Mouse (Mus musculus) kidney, adult 11 months (tissue): ENCODE measurements at regions not wholly inside any gene's neighbourhood (a gene's known extent, or its start where the extent isn't known, plus 50 kb on each side); places are given as distances from the start of the nearest gene placed in this dataset.

Experiments used
- DNase-seq: peaks from one replicate; pipeline ENCODE4 v3.0.0; 2022

- no peak for DNase-seq
Observed at GRCm38 (mm10) chr9:87649015-87649978, 81.8 kb downstream of the Tbx18 start.

DNA sequence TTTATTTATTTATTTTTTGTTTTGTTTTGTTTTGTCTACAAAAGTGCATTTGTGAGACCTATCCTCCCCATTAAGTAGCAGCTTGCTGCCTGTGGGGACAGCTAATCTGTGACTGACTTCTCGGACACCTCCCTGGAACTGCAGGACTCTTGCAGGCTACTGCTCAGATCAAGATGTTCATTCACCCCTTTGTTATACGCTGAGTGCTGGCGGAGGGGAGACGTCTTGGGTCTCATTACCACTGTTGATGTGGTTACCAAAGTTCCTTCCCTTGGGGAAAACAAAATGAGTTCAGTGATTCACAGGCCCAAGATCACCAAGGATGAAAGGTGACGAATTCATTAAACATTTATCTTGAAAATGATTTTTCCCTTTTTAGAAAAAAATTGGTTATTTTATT lies 82.7 kb downstream of the Tbx18 start:
- DNase-seq = no peak

DNA sequence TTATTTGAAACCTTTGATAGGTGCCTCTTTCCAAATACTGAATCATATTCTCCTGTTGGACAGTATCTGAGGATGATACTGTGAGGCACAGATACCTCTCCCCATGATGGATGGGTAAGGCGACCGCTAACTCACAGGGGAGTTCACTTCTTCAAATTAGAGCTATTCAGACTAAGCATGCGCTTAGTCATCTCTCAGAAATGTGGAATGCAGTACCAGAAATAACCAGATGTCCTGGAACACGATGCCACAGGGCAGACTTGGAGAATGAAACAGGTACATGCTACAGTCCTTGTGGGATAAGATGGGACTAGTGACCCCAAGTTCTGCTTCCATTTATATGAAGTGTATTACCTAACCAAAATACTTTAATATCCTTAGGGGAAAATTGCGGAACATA lies 86.0 kb downstream of the Tbx18 start:
- no peak for DNase-seq

DNA sequence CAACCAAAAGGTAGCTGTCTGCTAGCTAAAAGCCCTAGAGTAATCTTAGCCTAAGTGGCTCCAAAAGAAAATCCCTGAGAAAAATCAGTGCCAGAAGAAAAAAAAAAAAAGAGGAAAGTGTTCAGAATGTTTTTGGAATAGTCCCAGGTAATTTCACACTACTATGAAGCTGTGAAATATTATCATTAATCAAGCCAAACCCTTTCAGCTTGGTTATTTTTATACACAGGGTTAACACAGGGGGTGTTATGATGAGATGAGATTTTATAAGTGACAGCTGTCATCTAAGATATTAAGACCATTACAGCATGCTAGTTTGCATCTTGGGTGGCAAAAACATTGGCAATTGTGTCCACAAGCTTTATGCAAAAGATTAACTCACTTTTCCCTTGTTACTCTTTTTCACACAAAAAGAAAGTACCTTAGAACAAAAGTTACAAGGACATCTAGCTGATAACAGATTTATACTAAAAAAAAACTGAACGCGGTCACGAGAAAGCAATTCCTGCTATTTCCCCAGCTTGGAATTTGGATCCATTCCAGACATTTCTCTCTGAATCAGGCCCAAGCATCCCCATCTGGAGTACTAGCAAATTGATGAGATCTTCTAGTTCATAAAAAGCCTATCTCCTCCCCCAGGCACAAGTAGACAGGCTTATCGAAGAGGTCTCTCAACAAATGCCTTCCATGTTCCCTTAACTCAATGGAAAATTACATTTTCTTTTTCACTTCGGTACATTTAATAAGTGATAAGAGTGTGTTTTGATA lies 97.0 kb downstream of the Tbx18 start:
- no peak for DNase-seq

DNA sequence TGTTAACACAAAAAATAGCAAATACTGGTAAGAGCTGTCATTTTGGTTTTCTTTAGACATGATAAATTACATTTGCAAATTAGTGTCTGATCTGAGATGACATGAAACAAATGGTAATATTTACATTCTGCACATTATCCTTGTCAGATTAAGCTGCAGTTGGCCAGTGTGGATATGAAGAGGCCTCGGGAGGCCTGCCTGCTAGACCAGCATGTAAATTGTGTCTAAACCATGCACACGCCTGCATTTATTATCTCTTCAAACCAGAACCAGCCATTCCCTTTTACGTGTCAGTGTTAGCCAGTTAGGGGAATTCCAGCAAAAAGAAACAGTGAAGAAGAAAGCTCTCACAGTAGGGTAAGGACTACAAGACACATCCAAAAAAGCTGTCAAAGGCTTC lies 104.6 kb downstream of the Tbx18 start:
- DNase-seq = no peak

GRCm38 (mm10) chr9:87618238-87618673 lies 112.8 kb downstream of the Tbx18 start:
- no peak for DNase-seq

- no peak for DNase-seq
Observed at GRCm38 (mm10) chr9:87607878-87608631, 123.0 kb downstream of the Tbx18 start.

DNA sequence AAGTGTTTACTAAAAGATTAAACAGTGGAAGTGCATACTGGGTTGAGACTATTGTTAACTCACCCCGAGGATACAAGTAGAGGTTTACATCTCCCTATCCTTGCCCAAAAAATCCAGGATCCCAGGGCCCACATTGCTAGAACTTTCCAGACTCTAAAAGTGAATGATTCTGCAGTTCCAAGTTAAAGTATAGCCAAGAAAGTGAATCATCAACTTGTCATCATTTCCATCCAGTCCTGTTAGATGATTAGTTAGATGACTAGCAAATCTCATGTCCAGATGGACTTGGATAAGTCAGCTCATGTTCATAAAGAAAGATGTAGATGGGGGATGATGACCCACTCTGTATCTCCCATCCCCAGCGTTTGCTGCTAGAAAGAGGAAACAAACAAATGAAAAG lies 155.5 kb downstream of the Tbx18 start:
- DNase-seq = no peak

- DNase-seq = no peak
Observed at GRCm38 (mm10) chr9:87574250-87574864, 156.7 kb downstream of the Tbx18 start.

- no peak for DNase-seq
Observed at GRCm38 (mm10) chr9:87563244-87563643, 167.8 kb downstream of the Tbx18 start.

GRCm38 (mm10) chr9:87562796-87563195 lies 168.3 kb downstream of the Tbx18 start:
- no peak for DNase-seq

- no peak for DNase-seq
Observed at GRCm38 (mm10) chr9:87557841-87558240, 173.2 kb downstream of the Tbx18 start.

DNA sequence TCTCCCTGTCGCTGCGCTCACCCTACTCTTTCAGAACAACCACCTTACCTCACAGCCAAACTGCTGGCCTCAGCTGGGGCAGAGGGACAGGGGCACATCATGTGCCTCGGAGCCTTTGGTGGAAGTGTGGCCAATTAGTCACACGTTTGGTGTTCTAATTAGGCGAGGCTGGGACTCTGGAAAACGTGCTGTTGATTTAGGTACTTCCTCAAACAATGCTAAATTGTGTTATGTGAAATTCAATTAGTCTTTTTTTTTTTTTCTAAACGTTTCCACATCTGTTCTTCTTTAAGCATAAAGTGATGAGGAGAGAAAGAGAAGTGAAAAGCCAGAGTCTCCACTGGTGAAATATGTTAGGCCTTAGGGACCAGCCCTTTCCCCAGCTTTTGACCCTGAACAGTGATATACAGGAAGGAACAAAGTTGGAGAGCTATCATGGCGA lies 174.1 kb downstream of the Tbx18 start:
- no peak for DNase-seq

DNA sequence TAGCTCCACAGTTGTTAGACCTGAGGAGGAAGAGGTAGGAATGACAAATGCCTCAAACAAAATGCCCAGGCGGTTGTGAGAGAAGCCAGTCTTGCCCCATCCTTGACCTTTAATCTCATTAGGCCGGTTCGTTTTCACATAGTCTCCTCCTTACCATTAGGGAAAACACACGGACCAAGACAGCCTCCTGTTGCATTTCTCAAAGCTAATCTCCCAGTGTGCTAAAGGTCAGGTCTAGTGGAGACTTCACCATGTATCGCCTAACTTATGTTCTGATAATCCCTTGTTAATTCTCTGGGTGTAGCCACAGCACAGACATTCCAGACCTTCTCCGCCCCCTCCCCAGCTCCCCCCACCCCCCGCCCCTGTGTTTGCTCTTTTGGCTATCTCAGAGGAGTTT lies 174.5 kb downstream of the Tbx18 start:
- DNase-seq = no peak

DNA sequence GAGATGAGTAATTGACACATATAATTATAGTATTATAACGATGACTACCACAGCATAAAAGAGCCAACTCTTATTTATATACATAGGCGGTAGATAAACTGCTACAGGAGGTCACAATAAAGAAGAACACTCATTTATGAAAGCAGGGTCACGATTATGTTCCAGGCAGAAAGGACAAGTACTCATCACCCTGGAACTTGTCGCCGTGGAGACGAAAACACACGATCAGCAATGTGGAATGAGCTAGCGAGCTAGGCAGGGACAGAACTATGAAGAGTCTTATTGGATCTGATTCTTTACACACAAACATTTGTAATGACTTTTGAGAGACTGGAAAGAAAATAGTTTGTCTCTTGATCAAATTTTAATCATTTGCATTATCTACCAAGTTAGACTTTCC lies 197.9 kb downstream of the Tbx18 start:
- no peak for DNase-seq

DNA sequence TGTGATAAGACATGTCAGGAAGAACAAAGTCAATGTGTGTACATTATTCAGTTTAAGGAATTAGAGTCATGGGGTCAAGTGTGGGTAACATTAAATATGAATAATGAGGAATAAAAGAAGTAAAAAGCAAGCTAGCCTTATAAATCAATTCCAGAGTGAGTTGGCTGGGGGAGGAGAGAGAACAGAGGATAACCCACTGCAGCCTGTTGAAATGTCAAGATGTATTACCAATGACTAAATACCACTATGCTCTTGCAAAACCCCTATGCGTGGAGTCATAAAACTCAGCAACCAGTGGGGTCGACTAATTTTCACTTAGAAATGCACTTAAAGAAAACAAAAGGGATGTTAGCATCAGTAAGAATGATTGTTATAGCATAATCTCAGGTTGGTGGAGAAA lies 201.2 kb downstream of the Tbx18 start:
- no peak for DNase-seq

- no peak for DNase-seq
Observed at GRCm38 (mm10) chr9:87524890-87525684, 206.0 kb downstream of the Tbx18 start.

- DNase-seq = no peak
Observed at GRCm38 (mm10) chr9:87510683-87511082, 220.4 kb downstream of the Tbx18 start.

GRCm38 (mm10) chr9:87504673-87505385 lies 226.2 kb downstream of the Tbx18 start:
- DNase-seq = no peak

- no peak for DNase-seq
Observed at GRCm38 (mm10) chr9:87464141-87464540, 208.8 kb upstream of the Cep162 start.

DNA sequence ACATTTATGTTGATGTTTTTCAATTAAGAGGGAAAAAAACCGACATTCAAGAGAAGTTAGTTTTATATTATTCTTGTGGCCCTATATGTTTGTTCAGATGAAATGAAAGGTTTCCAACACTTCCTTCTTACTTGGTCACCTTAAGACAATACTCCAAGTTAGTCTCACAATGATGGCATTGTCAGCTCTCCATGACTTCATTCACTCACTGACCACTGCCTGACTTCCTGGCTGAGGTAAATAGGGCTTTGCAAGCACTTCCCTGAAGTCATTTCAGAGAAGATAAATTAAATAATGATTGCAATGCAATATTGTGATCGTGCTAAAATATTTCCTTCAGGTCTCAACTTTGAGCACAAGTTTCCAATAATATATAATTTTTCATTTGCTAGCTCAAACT lies 197.9 kb upstream of the Cep162 start:
- no peak for DNase-seq
